Comparison of ENCODE assay signal across 8 mouse cellular contexts in the genomic region with DNA sequence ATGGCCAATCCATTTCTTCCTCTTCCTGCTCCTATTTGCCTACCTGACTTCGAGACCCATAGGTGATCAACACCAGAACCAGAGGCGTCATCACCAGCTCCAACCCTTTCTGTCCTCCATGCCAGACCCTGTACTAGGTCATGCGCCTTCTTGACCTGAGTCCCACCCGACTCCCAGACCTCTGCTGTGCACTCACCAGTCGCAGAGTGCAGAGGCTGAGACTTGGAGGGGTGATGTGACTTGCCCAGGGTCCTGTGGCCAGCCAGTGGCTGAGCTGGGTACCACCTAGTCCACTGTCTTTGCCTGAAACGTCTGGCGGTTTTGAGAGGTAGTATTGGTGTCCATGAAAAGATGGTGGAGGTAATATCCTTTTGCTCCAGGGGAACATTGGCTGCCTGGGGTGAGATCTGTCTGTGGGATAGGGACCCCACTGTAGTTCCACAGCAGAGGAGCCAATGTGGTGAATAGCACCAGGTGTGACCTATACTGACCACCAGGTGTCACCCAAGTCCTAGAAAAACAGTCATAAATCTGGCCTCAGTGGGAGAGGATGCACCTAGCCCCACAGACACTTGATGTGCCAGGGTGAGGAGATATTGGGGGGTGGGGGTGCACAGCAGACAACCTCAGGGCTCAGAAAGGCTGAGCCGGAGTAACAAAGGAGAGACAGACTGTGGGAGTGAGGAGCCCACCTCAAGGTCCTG. TPM values are rescaled to one million over a fixed set of nuclear protein-coding genes. Genes with fewer than 3 reads are reported as not detected.
DNase-seq lines count a peak whose midpoint lies in the region; ATAC-seq and TF ChIP-seq lines count a peak whose summit lies in the region.
"Had no signal": no experiment of that assay in that cellular context is flagged by ENCODE, and none has a peak within 500 bp of the region (broad histone marks: within the 10 kb centered on the region; RNA-seq: fewer than 3 reads in every experiment).

No protein-coding gene starts in this region.

- H3K9me3 ChIP-seq in forebrain, embryonic 16.5 days (ENCODE audit: control insufficient read depth, low read length): no peaks in the 10 kb centered on the region
- peaks cover 5% of the 10 kb centered on the region; the same call in 1 of the 2 replicates for H3K9me3 ChIP-seq in kidney, embryonic 16.5 days (ENCODE audit: low read length)
- H3K9me3 ChIP-seq in stomach, embryonic 14.5 days (ENCODE audit: control insufficient read depth, low read depth, low read length): no peaks in the 10 kb centered on the region

- H3K27me3 ChIP-seq in testis, adult 2 months (ENCODE audit: control insufficient read depth, insufficient read depth, low read length): no peaks in the 10 kb centered on the region
- no peaks in the 10 kb centered on the region for H3K27me3 ChIP-seq in forebrain, embryonic 16.5 days (replicated peaks; ENCODE audit: control insufficient read depth, insufficient read depth, low read length)
- no peaks in the 10 kb centered on the region for H3K27me3 ChIP-seq in kidney, embryonic 16.5 days (ENCODE audit: insufficient read depth, low read length)
- H3K27me3 ChIP-seq in stomach, embryonic 14.5 days (ENCODE audit: control insufficient read depth, insufficient read depth, low read length): no peaks in the 10 kb centered on the region

- 58% methylated on average over 8 of the region's 8 CpGs for WGBS in forebrain, embryonic 16.5 days
- WGBS in kidney, embryonic 16.5 days: 55% methylated on average over 8 of the region's 8 CpGs
- WGBS in stomach, embryonic 14.5 days: 55% methylated on average over 8 of the region's 8 CpGs

- no peak for DNase-seq in testis, postnatal 14 days (ENCODE audit: low spot score)
- peak; percentile 49 to 65 for DNase-seq in cerebellum, adult 18-20 months
- DNase-seq in mesoderm, embryonic 11.5 days (ENCODE audit: low read depth, low spot score): peak; percentile 56

- H3K4me1 ChIP-seq in testis, adult 2 months (ENCODE audit: control insufficient read depth, insufficient read depth, low read length): no peaks in the 10 kb centered on the region; the same call in 1 of the 2 replicates
- H3K4me1 ChIP-seq in forebrain, embryonic 16.5 days (replicated peaks; ENCODE audit: control insufficient read depth, insufficient read depth, low read length): no peaks in the 10 kb centered on the region
- H3K4me1 ChIP-seq in kidney, embryonic 16.5 days (ENCODE audit: insufficient read depth, low read length): no peaks in the 10 kb centered on the region
- H3K4me1 ChIP-seq in stomach, embryonic 14.5 days (ENCODE audit: control insufficient read depth, insufficient read depth, low read length): no peaks in the 10 kb centered on the region
- H3K4me1 ChIP-seq: megakaryocyte, embryonic 14.5 days had no signal

- H3K4me2 ChIP-seq in forebrain, embryonic 16.5 days (ENCODE audit: low read length): no peak overlapping the region
- no peak overlapping the region for H3K4me2 ChIP-seq in kidney, embryonic 16.5 days (replicated peaks; ENCODE audit: low read depth, low read length)
- no peak overlapping the region for H3K4me2 ChIP-seq in stomach, embryonic 14.5 days (replicated peaks; ENCODE audit: low read depth, low read length)

- ATAC-seq in forebrain, embryonic 16.5 days: 0 out of 2 replicates have a peak, but pooled peaks have one; percentile 33
- ATAC-seq in kidney, embryonic 16.5 days (ENCODE audit: low FRiP score, low TSS enrichment): 0 out of 2 replicates have a peak, but pooled peaks have one; percentile 24
- peak; percentile 21 for ATAC-seq in stomach, embryonic 14.5 days (ENCODE audit: insufficient number of reproducible peaks, insufficient read depth, low FRiP score, low read depth)

- H3K27ac ChIP-seq in testis, adult 2 months (ENCODE audit: control insufficient read depth, insufficient read depth, low read depth, low read length): no peak overlapping the region
- H3K27ac ChIP-seq in forebrain, embryonic 16.5 days (ENCODE audit: low read length): no peak overlapping the region
- H3K27ac ChIP-seq in kidney, embryonic 16.5 days (ENCODE audit: low read length): no peak overlapping the region
- H3K27ac ChIP-seq in stomach, embryonic 14.5 days (ENCODE audit: low read length): no peak overlapping the region

- no peaks in the 10 kb centered on the region for H3K36me3 ChIP-seq in testis, adult 2 months (ENCODE audit: control insufficient read depth, insufficient read depth, low read length)
- no peaks in the 10 kb centered on the region for H3K36me3 ChIP-seq in forebrain, embryonic 16.5 days (ENCODE audit: control insufficient read depth, insufficient read depth)
- no peaks in the 10 kb centered on the region for H3K36me3 ChIP-seq in kidney, embryonic 16.5 days (ENCODE audit: insufficient read depth, low read length)
- no peaks in the 10 kb centered on the region for H3K36me3 ChIP-seq in stomach, embryonic 14.5 days (ENCODE audit: control insufficient read depth, insufficient read depth, low read length)

- peak; percentile 26; the same call in 1 of the 2 replicates for TF ChIP-seq CTCF in testis, adult 2 months (IDR thresholded peaks at IDR 0.05; ENCODE audit: control insufficient read depth, insufficient read depth, insufficient replicate concordance, low read depth, low read length)

- no peak overlapping the region for H3K4me3 ChIP-seq in testis, adult 2 months (ENCODE audit: control insufficient read depth, low read depth, low read length)
- H3K4me3 ChIP-seq in forebrain, embryonic 16.5 days (replicated peaks; ENCODE audit: low read length): no peak overlapping the region
- H3K4me3 ChIP-seq in kidney, embryonic 16.5 days (ENCODE audit: low read length): no peak overlapping the region
- no peak overlapping the region for H3K4me3 ChIP-seq in stomach, embryonic 14.5 days (ENCODE audit: low read depth, low read length)
- H3K4me3 ChIP-seq: megakaryocyte, embryonic 14.5 days had no signal

- no peak for TF ChIP-seq POLR2A in testis, adult 2 months (IDR thresholded peaks at IDR 0.05; ENCODE audit: control insufficient read depth, low read depth, low read length)

- no peak overlapping the region for H3K9ac ChIP-seq in forebrain, embryonic 16.5 days (replicated peaks; ENCODE audit: low read depth, low read length)
- H3K9ac ChIP-seq in kidney, embryonic 16.5 days (replicated peaks; ENCODE audit: low read length): no peak overlapping the region
- H3K9ac ChIP-seq in stomach, embryonic 14.5 days (replicated peaks; ENCODE audit: low read depth, low read length): no peak overlapping the region

RNA-seq across cellular contexts. Expression of a gene that starts 8.9 kb away (rescaled TPM):
- not detected in 2 replicates for polyA plus RNA-seq in testis, adult 2 months (2012; rRNA removed)
- not detected in 2 replicates for polyA plus RNA-seq in forebrain, embryonic 16.5 days (2015; fragmentation: Nextera tagmentation; extraction: Ambion mirVana)
- polyA plus RNA-seq in kidney, embryonic 16.5 days (2015; fragmentation: Nextera tagmentation; extraction: Ambion mirVana): 0.07 TPM in 1 of 2 replicates, not detected in the other
- polyA plus RNA-seq in stomach, embryonic 14.5 days (2014; fragmentation: Nextera tagmentation; extraction: Ambion mirVana): 0.16 and 0.29 TPM in 2 replicates

RNA-seq across cellular contexts. Expression of a gene that starts 11.6 kb away (rescaled TPM):
- polyA plus RNA-seq in testis, adult 2 months (2012; rRNA removed): 371 and 394 TPM in 2 replicates
- 1.3 and 1.9 TPM in 2 replicates for polyA plus RNA-seq in forebrain, embryonic 16.5 days (2015; fragmentation: Nextera tagmentation; extraction: Ambion mirVana)
- polyA plus RNA-seq in kidney, embryonic 16.5 days (2015; fragmentation: Nextera tagmentation; extraction: Ambion mirVana): 2.1 and 2.3 TPM in 2 replicates
- polyA plus RNA-seq in stomach, embryonic 14.5 days (2014; fragmentation: Nextera tagmentation; extraction: Ambion mirVana): 0.97 and 1.3 TPM in 2 replicates

RNA-seq across cellular contexts. Expression of a gene that starts 23.9 kb away (rescaled TPM):
- 148 and 161 TPM in 2 replicates for polyA plus RNA-seq in testis, adult 2 months (2012; rRNA removed)
- polyA plus RNA-seq in forebrain, embryonic 16.5 days (2015; fragmentation: Nextera tagmentation; extraction: Ambion mirVana): not detected in 2 replicates
- polyA plus RNA-seq in kidney, embryonic 16.5 days (2015; fragmentation: Nextera tagmentation; extraction: Ambion mirVana): 0.47 and 0.59 TPM in 2 replicates
- 0.14 TPM in 1 of 2 replicates, not detected in the other for polyA plus RNA-seq in stomach, embryonic 14.5 days (2014; fragmentation: Nextera tagmentation; extraction: Ambion mirVana)

RNA-seq across cellular contexts. Expression of a gene that starts 27.0 kb away (rescaled TPM):
- polyA plus RNA-seq in testis, adult 2 months (2012; rRNA removed): 0.36 and 0.38 TPM in 2 replicates
- 0.16 TPM in 1 of 2 replicates, not detected in the other for polyA plus RNA-seq in forebrain, embryonic 16.5 days (2015; fragmentation: Nextera tagmentation; extraction: Ambion mirVana)
- polyA plus RNA-seq in kidney, embryonic 16.5 days (2015; fragmentation: Nextera tagmentation; extraction: Ambion mirVana): 0.19 TPM in 1 of 2 replicates, not detected in the other
- 0.13 and 0.35 TPM in 2 replicates for polyA plus RNA-seq in stomach, embryonic 14.5 days (2014; fragmentation: Nextera tagmentation; extraction: Ambion mirVana)

Comparison
In these comparisons a context has a peak if more than half of its experiments do, and no peak if none do; other contexts are left out.
1. RNA of a gene that starts 11.6 kb away (polyA plus RNA-seq): 371 to 394 TPM in testis, adult 2 months; 2.1 to 2.3 TPM in kidney, embryonic 16.5 days, 1.3 to 1.9 TPM in forebrain, embryonic 16.5 days and 0.97 to 1.3 TPM in stomach, embryonic 14.5 days; every median in the first group is over 100 times any median in the second.
2. RNA of a gene that starts 23.9 kb away (polyA plus RNA-seq): 148 to 161 TPM in testis, adult 2 months; 0.47 to 0.59 TPM in kidney, embryonic 16.5 days, 0.14 TPM in stomach, embryonic 14.5 days and not detected in forebrain, embryonic 16.5 days; every median in the first group is over 10 times any median in the second.
3. Peak in every context shown above with its lines, with median percentiles within 50 percentile points of each other: ATAC-seq.